Mouse (Mus musculus): ENCODE data around the gene Gm20878. TPM values are rescaled to one million over a fixed set of nuclear protein-coding genes. Genes with fewer than 3 reads are reported as not detected.

Gene Gm20878
- 6.0 TPM for polyA plus RNA-seq (2014; fragmentation: Illumina TruSeq; extraction: RNeasy Lipid Tissue Mini Kit (QIAGEN cat#74804); ENCODE audit: low read depth, low replicate concordance)

GRCm38 (mm10) chr4:41941272-41941671 lies at the start of gene Gm20878:
Gm20878 (plus strand) TSS chr4:41941572.

GRCm38 (mm10) chr4:41903310-41903709 lies 38.1 kb upstream of the Gm20878 start, which contains the start of gene Gm21541:
Gm21541 (plus strand) TSS chr4:41903610.

GRCm38 (mm10) chr4:41965758-41966157 lies 24.4 kb downstream of the Gm20878 start, which contains the start of gene Fam205a4:
Fam205a4 (plus strand) TSS chr4:41966058.

Other genes starting within 250 kb of the Gm20878 start
- gene Cntfr, start 244.5 kb upstream of the Gm20878 start, polyA plus RNA-seq (2014; fragmentation: Illumina TruSeq; extraction: RNeasy Lipid Tissue Mini Kit (QIAGEN cat#74804); ENCODE audit: low read depth, low replicate concordance), result 5.9 TPM
- 70.6 TPM for gene Il11ra1, start 241.6 kb upstream of the Gm20878 start, polyA plus RNA-seq (2014; fragmentation: Illumina TruSeq; extraction: RNeasy Lipid Tissue Mini Kit (QIAGEN cat#74804); ENCODE audit: low read depth, low replicate concordance)
- gene Rpp25l, start 228.0 kb upstream of the Gm20878 start, polyA plus RNA-seq (2014; fragmentation: Illumina TruSeq; extraction: RNeasy Lipid Tissue Mini Kit (QIAGEN cat#74804); ENCODE audit: low read depth, low replicate concordance), result 28.9 TPM
- 116 TPM for gene Dctn3, start 218.4 kb upstream of the Gm20878 start, polyA plus RNA-seq (2014; fragmentation: Illumina TruSeq; extraction: RNeasy Lipid Tissue Mini Kit (QIAGEN cat#74804); ENCODE audit: low read depth, low replicate concordance)
- not detected for gene Arid3c, start 210.4 kb upstream of the Gm20878 start, polyA plus RNA-seq (2014; fragmentation: Illumina TruSeq; extraction: RNeasy Lipid Tissue Mini Kit (QIAGEN cat#74804); ENCODE audit: low read depth, low replicate concordance)
- 26.4 TPM for gene Galt, start 186.3 kb upstream of the Gm20878 start, polyA plus RNA-seq (2014; fragmentation: Illumina TruSeq; extraction: RNeasy Lipid Tissue Mini Kit (QIAGEN cat#74804); ENCODE audit: low read depth, low replicate concordance)
- gene Sigmar1, start 185.4 kb upstream of the Gm20878 start, polyA plus RNA-seq (2014; fragmentation: Illumina TruSeq; extraction: RNeasy Lipid Tissue Mini Kit (QIAGEN cat#74804); ENCODE audit: low read depth, low replicate concordance), result 73.4 TPM
- gene Ccl27a, start 167.3 kb upstream of the Gm20878 start, polyA plus RNA-seq (2014; fragmentation: Illumina TruSeq; extraction: RNeasy Lipid Tissue Mini Kit (QIAGEN cat#74804); ENCODE audit: low read depth, low replicate concordance), result 49.4 TPM
- gene Gm21541, start 38.0 kb upstream of the Gm20878 start, polyA plus RNA-seq (2014; fragmentation: Illumina TruSeq; extraction: RNeasy Lipid Tissue Mini Kit (QIAGEN cat#74804); ENCODE audit: low read depth, low replicate concordance), result 34.3 TPM
- gene Fam205a4, start 24.5 kb downstream of the Gm20878 start, polyA plus RNA-seq (2014; fragmentation: Illumina TruSeq; extraction: RNeasy Lipid Tissue Mini Kit (QIAGEN cat#74804); ENCODE audit: low read depth, low replicate concordance), result 0.83 TPM
- not detected for gene Gm21093, start 93.2 kb downstream of the Gm20878 start, polyA plus RNA-seq (2014; fragmentation: Illumina TruSeq; extraction: RNeasy Lipid Tissue Mini Kit (QIAGEN cat#74804); ENCODE audit: low read depth, low replicate concordance)
- gene Gm3893, start 149.6 kb downstream of the Gm20878 start, polyA plus RNA-seq (2014; fragmentation: Illumina TruSeq; extraction: RNeasy Lipid Tissue Mini Kit (QIAGEN cat#74804); ENCODE audit: low read depth, low replicate concordance), result not detected
- gene Gm13304, start 173.2 kb downstream of the Gm20878 start, polyA plus RNA-seq (2014; fragmentation: Illumina TruSeq; extraction: RNeasy Lipid Tissue Mini Kit (QIAGEN cat#74804); ENCODE audit: low read depth, low replicate concordance), result not detected
- 3.4 TPM for gene Gm13306, start 211.9 kb downstream of the Gm20878 start, polyA plus RNA-seq (2014; fragmentation: Illumina TruSeq; extraction: RNeasy Lipid Tissue Mini Kit (QIAGEN cat#74804); ENCODE audit: low read depth, low replicate concordance)
- 2.3 TPM for gene Gm13305, start 227.0 kb downstream of the Gm20878 start, polyA plus RNA-seq (2014; fragmentation: Illumina TruSeq; extraction: RNeasy Lipid Tissue Mini Kit (QIAGEN cat#74804); ENCODE audit: low read depth, low replicate concordance)